Mouse (Mus musculus) ES-E14 (cell line): ENCODE results near the gene Thtpa.

Source experiments
- HCFC1 ChIP-seq: IDR thresholded peaks from 2 replicates; pipeline ENCODE4 v1.6.1; 2012; ENCODE audit warnings: low read length, inconsistent platforms, borderline replicate concordance; ENCODE audit not compliant: insufficient read depth
- MAFK ChIP-seq: IDR thresholded peaks from 2 replicates; pipeline ENCODE4 v1.6.1; 2014; ENCODE audit warnings: mild to moderate bottlenecking, low read depth, low read length, inconsistent platforms; ENCODE audit not compliant: insufficient read depth
- ZC3H11A ChIP-seq: IDR thresholded peaks from 2 replicates; pipeline ENCODE4 v1.6.1; 2012; ENCODE audit warnings: low read depth, mild to moderate bottlenecking, inconsistent platforms, low read length, borderline replicate concordance

- TF ChIP-seq MAFK (no peak), HCFC1 (no peak), ZC3H11A (no peak)
Measured at GRCm38 (mm10) chr14:55064481-55065370, 29.9 kb upstream of the Thtpa start.
